Mouse (Mus musculus): ENCODE results near the gene Tmem120a.

The Tmem120a gene

GRCm38 (mm10) chr5:135730916-135731315 is 13.3 kb downstream of the Tmem120a start:
- DNase-seq: no peak

- DNase-seq: no peak
These were observed 14.0 kb downstream of the Tmem120a start for GRCm38 (mm10) chr5:135730278-135730677.

DNA sequence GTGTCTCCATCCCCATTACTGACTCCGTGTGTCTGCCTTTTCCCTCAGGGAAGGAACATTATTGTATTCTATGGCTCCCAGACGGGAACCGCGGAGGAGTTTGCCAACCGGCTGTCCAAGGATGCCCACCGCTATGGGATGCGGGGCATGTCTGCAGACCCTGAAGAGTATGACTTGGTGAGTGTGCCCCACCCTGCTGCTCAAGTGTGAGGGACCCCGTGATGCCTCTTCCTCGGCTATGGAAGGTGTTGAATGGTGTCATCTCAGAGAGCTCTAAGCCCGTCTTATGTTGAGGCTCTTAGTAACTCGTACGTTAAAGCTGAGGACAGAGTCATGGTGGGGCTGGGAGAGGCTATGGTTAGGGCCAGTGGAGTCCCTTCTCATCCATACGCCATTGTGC is 14.9 kb downstream of the Tmem120a start:
- no peak for DNase-seq

DNA sequence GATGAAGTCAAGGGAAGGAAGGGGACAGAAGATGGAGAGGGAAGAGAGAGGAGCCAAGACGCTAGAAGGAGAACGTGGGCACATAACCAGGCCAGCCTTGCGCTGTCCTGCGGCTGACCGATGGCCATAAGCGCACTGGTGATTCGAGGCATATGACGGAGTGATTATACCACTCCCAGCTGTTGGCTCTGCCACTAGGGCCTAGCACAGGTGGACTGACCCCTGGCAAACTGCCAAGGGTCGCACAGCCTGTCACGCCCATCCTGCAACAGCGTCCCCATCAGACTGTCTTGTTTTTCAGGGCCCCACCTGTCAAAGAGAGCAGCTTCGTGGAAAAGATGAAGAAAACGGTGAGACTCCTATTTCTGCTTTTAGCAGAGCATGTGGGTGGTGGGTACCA is 15.9 kb downstream of the Tmem120a start:
- no peak for DNase-seq

GRCm38 (mm10) chr5:135727871-135728270 is 16.4 kb downstream of the Tmem120a start:
- no peak for DNase-seq

- no peak for DNase-seq
These were observed 17.5 kb downstream of the Tmem120a start for GRCm38 (mm10) chr5:135726641-135727346.

GRCm38 (mm10) chr5:135725991-135726390 is 18.3 kb downstream of the Tmem120a start:
- DNase-seq: no peak

GRCm38 (mm10) chr5:135725391-135725841 is 18.8 kb downstream of the Tmem120a start:
- peak; percentile 37 for DNase-seq

DNA sequence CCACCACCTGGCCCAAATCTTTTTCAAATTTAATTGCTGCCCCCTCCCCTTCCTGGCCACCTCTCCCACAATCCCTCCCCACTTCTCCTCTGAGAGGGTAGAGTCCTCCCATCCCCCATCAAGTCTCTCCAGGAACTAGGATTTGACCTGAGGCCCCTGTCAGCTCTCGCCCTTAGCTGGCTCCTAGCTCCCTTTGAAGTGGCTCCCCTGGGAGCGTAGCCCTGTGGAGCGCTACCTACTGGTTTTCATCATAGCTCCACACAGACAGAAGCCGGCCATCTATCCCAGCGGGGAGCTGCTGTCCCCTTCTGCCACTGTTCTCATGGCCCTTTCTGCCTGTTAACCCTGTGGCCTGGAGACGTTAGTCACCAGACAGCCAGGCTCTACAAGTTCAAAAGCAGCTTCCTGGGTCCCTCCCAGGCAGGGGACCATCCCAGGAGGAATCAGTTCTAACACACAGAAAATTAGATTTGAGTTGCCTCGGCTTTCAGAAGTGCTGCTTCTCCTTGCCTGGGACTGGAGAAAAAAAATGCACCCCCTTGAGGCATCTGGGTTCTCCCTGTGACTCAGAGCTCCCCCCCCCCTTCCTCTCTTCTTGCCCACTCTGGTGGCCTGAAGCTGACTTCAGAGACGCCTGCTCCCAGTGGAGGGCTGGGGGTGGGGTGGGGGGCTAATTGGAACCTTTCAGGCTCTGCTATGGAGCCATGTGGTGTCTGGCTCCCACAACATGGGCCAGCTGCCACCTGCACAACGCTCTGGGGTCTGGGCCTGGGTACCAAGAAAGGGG is 19.5 kb downstream of the Tmem120a start:
- DNase-seq: no peak

DNA sequence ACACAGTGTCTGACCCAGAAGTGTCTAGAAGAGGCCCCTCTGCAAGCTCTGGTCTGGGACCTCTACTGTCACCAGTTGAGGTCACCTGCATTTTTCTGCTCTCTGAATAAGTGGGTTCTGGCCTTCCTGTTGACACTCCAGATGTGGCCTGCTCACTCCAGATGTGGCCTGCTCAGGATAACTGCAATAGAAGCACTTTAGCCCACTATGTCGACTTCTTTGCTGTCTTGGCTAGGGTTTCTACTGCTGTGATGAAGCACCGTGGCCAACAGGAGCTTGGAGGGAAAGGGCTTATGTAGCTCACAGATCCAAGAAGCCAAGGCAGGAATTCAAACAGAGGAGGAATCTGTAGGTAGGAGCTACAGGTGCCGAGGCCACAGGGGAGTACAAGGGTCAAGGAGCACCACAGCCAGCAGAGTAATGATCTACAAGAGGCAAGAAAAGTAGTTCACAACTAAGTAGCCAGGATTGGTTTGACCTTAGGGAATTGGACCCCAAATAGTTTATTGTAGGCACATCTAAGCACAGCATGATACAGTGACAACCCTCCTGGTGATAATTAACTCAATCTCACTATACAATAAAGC is 21.0 kb downstream of the Tmem120a start:
- DNase-seq: no peak

- peak; percentile 88 for DNase-seq
These were observed 22.1 kb downstream of the Tmem120a start for GRCm38 (mm10) chr5:135722121-135722520.

DNA sequence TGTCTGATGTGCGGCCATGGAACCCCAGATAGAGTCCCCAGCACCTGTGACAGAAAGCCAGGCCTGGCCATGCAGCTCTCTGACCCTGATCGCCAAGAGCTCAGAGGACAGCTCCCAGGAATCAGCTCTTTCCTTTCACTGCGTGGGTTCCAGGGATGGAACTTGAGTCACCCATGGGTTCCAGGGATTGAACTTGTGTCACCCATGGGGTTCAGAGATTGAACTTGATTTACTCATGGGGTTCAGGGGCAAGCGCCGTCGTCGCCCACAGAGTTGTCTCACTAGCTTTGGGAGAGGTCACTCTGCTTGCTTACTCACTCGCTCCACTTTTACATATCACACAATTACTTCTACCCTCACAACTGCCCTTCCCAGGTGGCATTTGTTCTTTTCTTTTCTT is 23.2 kb downstream of the Tmem120a start:
- DNase-seq: no peak

DNA sequence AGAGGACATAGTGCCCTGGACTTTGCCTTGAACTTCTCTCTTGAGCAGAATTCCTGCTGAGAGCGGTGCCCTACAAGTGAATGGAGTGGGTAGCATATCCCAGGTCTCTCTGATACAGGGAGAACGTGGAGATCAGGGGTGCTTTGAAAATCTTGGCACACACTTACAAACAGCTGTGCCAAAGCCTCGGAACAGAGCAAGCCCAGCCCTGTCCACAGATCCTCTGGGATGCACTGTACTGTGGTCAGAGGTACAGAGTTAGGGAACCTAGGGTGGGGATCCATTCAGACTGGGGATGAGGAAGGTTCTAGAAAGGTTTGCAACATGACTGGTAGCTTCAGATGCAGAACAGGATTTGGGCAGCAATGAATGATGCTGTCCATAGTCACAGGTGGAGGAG is 24.1 kb downstream of the Tmem120a start:
- no peak for DNase-seq

GRCm38 (mm10) chr5:135719586-135720120 is 24.6 kb downstream of the Tmem120a start:
- DNase-seq: no peak

- DNase-seq: peak; percentile 46
These were observed 28.6 kb downstream of the Tmem120a start for GRCm38 (mm10) chr5:135715624-135716023.

GRCm38 (mm10) chr5:135713441-135714218 is 30.6 kb downstream of the Tmem120a start:
- DNase-seq: peak; percentile 90

GRCm38 (mm10) chr5:135712803-135713202 is 31.4 kb downstream of the Tmem120a start:
- no peak for DNase-seq

- no peak for DNase-seq
These were observed 32.5 kb downstream of the Tmem120a start for GRCm38 (mm10) chr5:135711582-135712355.

- DNase-seq: peak; percentile 69
These were observed 33.5 kb downstream of the Tmem120a start for GRCm38 (mm10) chr5:135710599-135711214.

DNA sequence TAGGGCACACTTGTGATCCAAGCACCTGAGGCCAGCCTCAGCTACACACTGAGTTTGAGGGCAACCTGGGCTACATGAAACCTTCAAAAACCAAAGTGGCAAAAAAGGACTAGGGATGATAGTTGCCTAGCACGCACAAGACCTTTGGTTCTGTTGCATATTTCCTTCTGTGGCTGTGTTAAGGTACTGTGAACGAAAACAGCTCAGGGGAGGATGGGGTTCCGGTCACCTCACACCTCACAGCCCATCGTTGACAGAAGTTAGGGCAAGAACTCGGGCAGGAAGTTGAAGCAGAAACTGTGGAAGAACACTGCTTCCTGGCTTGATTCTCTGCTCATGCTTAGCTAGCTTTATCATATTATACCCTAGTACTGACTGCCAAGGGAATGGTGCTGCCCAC is 34.5 kb downstream of the Tmem120a start:
- no peak for DNase-seq

GRCm38 (mm10) chr5:135707855-135708254 is 36.4 kb downstream of the Tmem120a start:
- peak; percentile 47 for DNase-seq
